Mouse (Mus musculus): Measurements from ENCODE around the gene Ppp1r18.

DNA sequence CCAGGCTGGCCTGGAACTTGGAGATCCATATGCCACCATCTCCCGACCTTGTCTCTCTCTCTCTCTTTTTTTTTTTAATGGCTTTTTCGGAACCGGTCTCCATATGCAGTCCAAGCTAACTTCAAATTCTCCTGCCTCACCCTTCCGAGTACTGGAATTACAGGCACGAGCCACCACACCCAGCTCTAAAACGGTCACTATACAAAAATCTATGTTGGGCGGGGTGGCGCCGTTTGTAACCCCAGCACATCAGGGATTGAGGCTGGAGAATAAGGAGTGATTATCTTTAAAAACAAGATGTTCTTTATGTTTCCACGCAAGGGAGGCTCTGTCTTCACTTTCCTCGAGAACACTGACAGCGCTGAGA, 4.6 kb upstream of the Ppp1r18 start:
- no peak for TF ChIP-seq CTCF (IDR thresholded peaks at IDR 0.05; ENCODE audit: low read depth)
- TF ChIP-seq EP300 (IDR thresholded peaks at IDR 0.05; ENCODE audit: low read depth), result no peak
